Mouse (Mus musculus) lung, adult 2 months (tissue): ENCODE measurements at regions not wholly inside any gene's neighbourhood (a gene's known extent, or its start where the extent isn't known, plus 50 kb on each side); places are given as distances from the start of the nearest gene placed in this dataset.

Source experiments
- DNase-seq: peaks from one replicate; pipeline ENCODE4 v3.0.0; 2022
- H3K4me1 ChIP-seq: fragments of 200-500 bp; 2 replicates; pipeline ENCODE4 v1.6.1; 2011; ENCODE audit warnings: low read length; ENCODE audit not compliant: control insufficient read depth, insufficient read depth
- H3K4me3 ChIP-seq: fragments of 200-500 bp; replicated peaks from 2 replicates; pipeline ENCODE3; 2011; ENCODE audit warnings: low read depth, mild to moderate bottlenecking, control low read depth, low read length; ENCODE audit errors: extremely low read depth
- CTCF ChIP-seq: fragments of 200-500 bp; IDR thresholded peaks from 2 replicates; pipeline ENCODE4 v1.5.1; 2011; ENCODE audit warnings: mild to moderate bottlenecking, low read length, control low read depth; ENCODE audit not compliant: insufficient read depth
- POLR2A ChIP-seq: fragments of 200-500 bp; IDR thresholded peaks from 2 replicates; pipeline ENCODE4 v1.6.1; 2011; ENCODE audit warnings: low read depth, mild to moderate bottlenecking, control low read depth, low read length, borderline replicate concordance; ENCODE audit errors: extremely low read depth
- WGBS: fragments of 180-500 bp; shearing (Covaris S2); methylation state at CpG from one replicate; pipeline ENCODE4 v1.1.7; 2018; 5-methylcytosine and 5-hydroxymethylcytosine counted together

GRCm38 (mm10) chr2:10978772-10979171 lies 193.1 kb upstream of the Prkcq start:
- H3K4me3 ChIP-seq: no peak overlapping the region
- TF ChIP-seq POLR2A: no peak
- no peak for TF ChIP-seq CTCF
- 79% methylated on average over 5 of the region's 5 CpGs for WGBS
- no peaks in the 10 kb centered on the region for H3K4me1 ChIP-seq
- no peak for DNase-seq

GRCm38 (mm10) chr2:10986101-10986500 lies 185.8 kb upstream of the Prkcq start:
- TF ChIP-seq POLR2A (no peak), CTCF (no peak)
- no peaks in the 10 kb centered on the region for H3K4me1 ChIP-seq
- no peak overlapping the region for H3K4me3 ChIP-seq
- 65% methylated on average over 7 of the region's 7 CpGs for WGBS
- no peak for DNase-seq

- 88% methylated on average over 7 of the region's 7 CpGs for WGBS
- no peak for DNase-seq
- Histone ChIP-seq H3K4me1 (no peaks in the 10 kb centered on the region), H3K4me3 (no peak overlapping the region)
- TF ChIP-seq CTCF (no peak), POLR2A (no peak)
These were observed 181.7 kb upstream of the Prkcq start for GRCm38 (mm10) chr2:10990043-10990728.

GRCm38 (mm10) chr2:10998798-10999197 lies 173.1 kb upstream of the Prkcq start:
- DNase-seq: no peak
- 31% methylated on average over 1 of the region's 1 CpGs for WGBS
- TF ChIP-seq CTCF (no peak), POLR2A (no peak)

GRCm38 (mm10) chr2:10999217-10999618 lies 172.7 kb upstream of the Prkcq start:
- WGBS: 33% methylated on average over 1 of the region's 1 CpGs

More at GRCm38 (mm10) chr2:10998798-10999197, 173.1 kb upstream of the Prkcq start:
- Histone ChIP-seq H3K4me1 (no peaks in the 10 kb centered on the region), H3K4me3 (no peak overlapping the region)

GRCm38 (mm10) chr2:11005806-11006205 lies 166.1 kb upstream of the Prkcq start:
- TF ChIP-seq POLR2A (no peak), CTCF (no peak)
- no peak overlapping the region for H3K4me3 ChIP-seq
- no peak for DNase-seq
- 40% methylated on average over 2 of the region's 2 CpGs for WGBS
- no peaks in the 10 kb centered on the region for H3K4me1 ChIP-seq

More at GRCm38 (mm10) chr2:10999217-10999618, 172.7 kb upstream of the Prkcq start:
- no peak for TF ChIP-seq CTCF
- DNase-seq: no peak
- H3K4me3 ChIP-seq: no peak overlapping the region
- no peaks in the 10 kb centered on the region for H3K4me1 ChIP-seq

GRCm38 (mm10) chr2:11011041-11011962 lies 160.6 kb upstream of the Prkcq start:
- H3K4me1 ChIP-seq: no peaks in the 10 kb centered on the region
- DNase-seq: no peak
- 67% methylated on average over 11 of the region's 11 CpGs for WGBS
- H3K4me3 ChIP-seq: no peak overlapping the region
- no peak for TF ChIP-seq POLR2A
- TF ChIP-seq CTCF: no peak

GRCm38 (mm10) chr2:11012312-11012860 lies 159.5 kb upstream of the Prkcq start:
- 67% methylated on average over 4 of the region's 4 CpGs for WGBS
- H3K4me3 ChIP-seq: no peak overlapping the region
- no peak for DNase-seq
- no peaks in the 10 kb centered on the region for H3K4me1 ChIP-seq
- TF ChIP-seq CTCF (no peak), POLR2A (no peak)

- no peak for DNase-seq
- WGBS: 69% methylated on average over 3 of the region's 3 CpGs
- TF ChIP-seq POLR2A (no peak), CTCF (no peak)
- Histone ChIP-seq H3K4me1 (no peaks in the 10 kb centered on the region), H3K4me3 (no peak overlapping the region)
These were observed 158.8 kb upstream of the Prkcq start for GRCm38 (mm10) chr2:11013154-11013553.

- DNase-seq: no peak
- TF ChIP-seq CTCF (no peak), POLR2A (no peak)
- Histone ChIP-seq H3K4me3 (no peak overlapping the region), H3K4me1 (no peaks in the 10 kb centered on the region)
- 33% methylated on average over 1 of the region's 1 CpGs for WGBS
These were observed 155.5 kb upstream of the Prkcq start for GRCm38 (mm10) chr2:11016446-11016845.
